Mouse (Mus musculus) central nervous system, embryonic 14 days (tissue): Measurements from ENCODE around the gene Med14. TPM values are rescaled to one million over a fixed set of nuclear protein-coding genes. Genes with fewer than 3 reads are reported as not detected.

Experiments used
- polyA plus RNA-seq: library from polyadenylated mRNA; depleted of rRNA; stranded (reverse); fragments of >200 nt; gene quantifications from 2 replicates; pipeline ENCODE4 v1.2.3, GENCODE M21; 2012; rRNA removed

Gene Med14
- 31.3 and 33.1 TPM in 2 replicates for polyA plus RNA-seq

DNA sequence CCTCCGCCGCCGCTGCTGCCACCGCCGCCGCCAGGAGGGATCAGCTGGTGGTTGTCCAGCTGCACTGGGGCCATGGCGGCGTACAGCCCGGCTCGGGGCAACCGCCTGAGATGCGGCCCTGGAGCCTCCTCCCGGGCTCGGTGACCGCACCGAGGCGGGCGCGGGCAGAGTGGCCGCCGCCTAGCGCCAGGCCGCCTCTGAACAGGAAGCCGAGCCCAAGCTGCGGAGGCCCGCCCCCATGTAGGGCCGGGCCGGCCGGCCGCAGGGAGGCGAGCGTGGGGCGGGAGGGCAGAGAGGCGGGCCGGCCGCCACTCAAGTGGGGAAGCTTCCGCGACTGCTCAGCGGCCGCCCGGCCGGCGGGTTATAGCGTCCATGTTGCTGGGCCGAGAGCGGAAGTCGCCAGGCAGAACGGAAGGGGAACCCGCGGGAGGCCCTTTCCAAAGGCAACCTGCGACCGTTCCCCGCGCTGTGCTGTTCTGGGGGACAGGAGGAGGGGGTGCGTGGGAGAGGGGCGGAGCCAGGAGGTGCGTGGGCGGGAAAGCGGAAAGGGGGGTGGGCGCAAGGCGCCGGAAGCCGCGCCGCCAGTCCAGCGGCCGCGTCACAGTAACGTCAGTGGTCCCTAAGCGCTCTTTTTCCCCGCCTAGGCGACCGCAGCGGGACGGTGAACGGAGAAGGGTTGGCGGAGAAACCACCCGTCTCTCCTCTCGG, at the start of gene Med14:
Gene Med14 (minus strand): TSS at position 448 of the 708 bp plus-strand sequence.

DNA sequence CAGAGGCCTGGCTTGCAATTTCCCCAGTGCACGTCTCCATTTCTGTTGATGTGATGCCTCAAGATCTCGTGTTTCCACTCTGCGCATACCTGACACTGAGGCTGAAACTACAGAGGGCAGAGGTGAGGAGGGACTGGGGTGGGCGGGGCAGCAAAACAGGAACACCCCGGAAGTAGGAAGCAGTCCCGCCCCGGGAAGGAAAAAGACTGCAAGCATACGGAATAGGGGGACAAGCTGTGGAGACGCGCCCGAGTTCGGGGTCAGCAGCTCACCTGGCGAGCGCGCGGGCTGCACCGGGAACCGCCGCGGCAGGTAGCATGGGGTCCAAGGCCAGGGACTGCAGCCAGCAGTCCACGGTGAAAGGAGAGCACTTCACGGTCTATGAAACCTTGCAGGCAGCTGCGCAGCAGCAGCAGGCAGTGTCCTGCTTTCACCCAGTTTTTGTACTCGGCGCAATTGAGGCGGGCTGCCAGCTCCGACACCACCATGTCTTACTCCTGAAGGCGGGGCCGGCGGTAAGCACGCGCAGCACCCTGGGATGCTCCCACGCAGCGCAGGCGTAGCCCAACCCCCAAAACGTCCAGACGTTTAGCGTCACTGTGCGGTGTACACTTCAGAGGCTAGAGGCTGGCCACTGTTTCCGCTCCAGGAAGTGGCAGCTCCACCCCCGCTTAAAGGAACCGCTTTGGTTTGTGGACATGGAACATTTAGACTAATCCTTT, 88.7 kb downstream of the Med14 start, which contains the start of gene 1810030O07Rik:
Gene 1810030O07Rik (minus strand): TSS at position 615 of the 722 bp plus-strand sequence.

Other genes with a start within 250 kb of the Med14 start
- gene Atp6ap2, start 174.3 kb downstream of the Med14 start, polyA plus RNA-seq: 59.0 and 61.6 TPM in 2 replicates
- gene 1810030O07Rik, start 88.4 kb downstream of the Med14 start, polyA plus RNA-seq: 28.2 and 30.8 TPM in 2 replicates